Mouse (Mus musculus): Measurements from ENCODE around the gene Git2. TPM values are rescaled to one million over a fixed set of nuclear protein-coding genes. Genes with fewer than 3 reads are reported as not detected.

The Git2 gene
- total RNA-seq, 2 experiments from 2014 or later, result 42.4 to 44.8 TPM

GRCm38 (mm10) chr5:114771796-114772195 is 3.5 kb downstream of the Git2 start:
- DNase-seq, result no peak

DNA sequence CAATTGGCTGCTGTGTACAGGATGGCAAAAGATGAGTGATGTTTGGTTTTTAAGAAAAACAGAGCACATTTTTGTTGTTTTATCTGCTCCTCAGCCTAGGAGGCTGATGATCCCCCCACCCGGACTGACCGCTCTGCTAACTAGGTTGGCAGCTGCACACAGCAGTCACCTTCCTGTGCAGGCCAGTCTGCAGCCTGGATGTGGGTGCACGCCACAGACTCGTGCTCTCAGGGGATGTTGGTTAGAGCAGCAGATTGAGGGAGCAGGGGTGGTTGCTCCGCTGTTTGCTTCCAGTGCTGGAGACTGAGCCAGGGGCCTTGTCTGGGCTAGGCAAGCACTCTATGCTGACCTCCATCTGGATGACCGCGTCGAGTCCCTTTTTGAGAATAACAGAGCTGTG is 5.5 kb downstream of the Git2 start:
- DNase-seq, result no peak
- intact Hi-C loops (cut with DNase I), result loop anchor here (5.0 kb wide), 1 partner anchor 32 kb away; no protein-coding TSS in a partner anchor

More at GRCm38 (mm10) chr5:114771796-114772195, 3.5 kb downstream of the Git2 start:
- intact Hi-C loops (cut with DNase I), result loop anchor here (2.0 to 5.0 kb wide), 2 partner anchors 34 to 65 kb away; partner anchors contain the start of gene Tchp

GRCm38 (mm10) chr5:114767185-114767584 is 8.1 kb downstream of the Git2 start:
- DNase-seq, result no peak
- intact Hi-C loops (cut with DNase I), result no loop called here

GRCm38 (mm10) chr5:114766686-114767085 is 8.6 kb downstream of the Git2 start:
- intact Hi-C loops (cut with DNase I), result no loop called here
- DNase-seq, result no peak

- intact Hi-C loops (cut with DNase I), result no loop called here
- no peak for DNase-seq
These were observed 10.2 kb downstream of the Git2 start for GRCm38 (mm10) chr5:114764812-114765735.

DNA sequence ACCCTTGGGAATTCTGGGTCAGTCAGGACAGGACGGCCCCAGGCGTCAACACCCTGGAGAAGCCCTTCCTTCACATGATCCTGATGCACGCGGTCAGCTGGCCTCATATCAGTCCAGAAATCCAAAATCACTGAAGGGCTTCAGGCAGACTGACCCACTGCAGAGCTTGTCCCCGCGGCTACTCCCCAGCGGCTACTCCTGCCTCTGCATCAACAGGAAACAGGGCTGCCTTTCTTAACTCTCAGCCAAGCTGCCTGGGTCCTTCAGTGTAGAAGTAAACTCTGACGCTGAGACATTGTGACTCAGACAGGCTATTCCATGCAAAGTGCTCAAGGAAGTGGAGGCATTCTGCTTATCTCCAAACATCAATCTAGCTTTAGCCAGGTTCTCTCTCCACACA is 13.3 kb downstream of the Git2 start:
- intact Hi-C loops (cut with DNase I), result no loop called here

GRCm38 (mm10) chr5:114759536-114760090 is 15.7 kb downstream of the Git2 start:
- intact Hi-C loops (cut with DNase I), result no loop called here
- DNase-seq, result no peak

More for the DNA sequence above, 13.3 kb downstream of the Git2 start:
- DNase-seq, result peak; percentile 25 to 26

DNA sequence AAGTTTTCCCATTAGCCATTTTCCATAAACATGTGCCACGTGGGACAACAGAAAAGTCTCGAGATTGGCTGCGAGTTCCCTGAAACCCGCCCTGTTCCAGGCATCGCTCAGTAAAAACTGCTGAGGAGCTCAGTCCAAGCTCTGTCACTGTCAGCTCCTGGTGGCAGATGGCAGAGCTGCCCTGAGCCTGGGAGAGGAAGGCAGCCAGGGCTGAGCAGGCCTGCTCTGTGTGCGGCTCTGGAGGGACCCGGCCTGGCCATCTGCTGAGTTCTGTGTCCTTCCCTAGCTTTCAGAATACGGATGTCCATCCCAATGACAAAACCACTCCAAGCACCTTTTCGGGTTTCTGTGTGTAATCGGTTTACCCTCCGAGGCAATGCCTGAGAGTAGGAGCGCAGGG is 21.9 kb downstream of the Git2 start:
- DNase-seq, result no peak
- intact Hi-C loops (cut with DNase I), result no loop called here

DNA sequence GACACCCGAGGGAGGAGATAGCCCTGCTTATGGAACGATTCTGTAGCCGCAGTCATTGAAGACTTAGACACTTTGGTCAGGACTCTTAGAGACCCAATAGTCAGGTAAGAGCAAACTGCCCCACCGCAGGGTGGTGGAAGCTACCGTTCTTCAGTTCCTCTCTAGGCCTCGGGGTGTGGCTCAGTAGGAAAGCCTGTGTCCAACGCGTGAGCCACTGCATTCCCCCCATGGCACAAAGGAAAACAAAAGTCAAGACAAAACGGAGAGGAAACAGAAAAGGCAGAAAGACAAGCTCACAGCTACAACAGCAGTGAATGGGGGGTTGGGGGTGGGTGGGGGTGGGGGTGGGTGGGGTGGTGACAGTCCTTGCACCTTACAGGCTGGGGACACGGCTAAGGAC is 22.9 kb downstream of the Git2 start:
- intact Hi-C loops (cut with DNase I), result no loop called here
- DNase-seq, result no peak

DNA sequence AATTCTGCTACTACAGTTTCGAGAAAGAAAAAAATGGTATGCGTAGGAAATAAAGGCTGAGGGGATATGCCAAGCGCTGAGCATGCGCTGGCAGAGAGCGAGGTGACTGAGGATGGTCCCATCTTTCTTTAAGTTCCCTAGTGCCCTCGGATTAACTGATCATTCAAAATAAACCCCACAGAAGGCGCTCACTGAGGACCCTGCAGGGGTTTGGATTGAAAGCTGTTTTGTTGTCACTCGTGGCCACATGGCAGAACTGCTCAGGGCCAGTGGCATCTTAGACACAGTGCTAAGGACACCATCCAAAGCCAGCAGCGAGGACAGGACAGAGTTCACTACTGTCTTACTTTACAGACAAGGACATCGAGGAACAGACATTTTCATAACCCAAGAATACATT is 25.0 kb downstream of the Git2 start:
- intact Hi-C loops (cut with DNase I), result no loop called here
- no peak for DNase-seq

DNA sequence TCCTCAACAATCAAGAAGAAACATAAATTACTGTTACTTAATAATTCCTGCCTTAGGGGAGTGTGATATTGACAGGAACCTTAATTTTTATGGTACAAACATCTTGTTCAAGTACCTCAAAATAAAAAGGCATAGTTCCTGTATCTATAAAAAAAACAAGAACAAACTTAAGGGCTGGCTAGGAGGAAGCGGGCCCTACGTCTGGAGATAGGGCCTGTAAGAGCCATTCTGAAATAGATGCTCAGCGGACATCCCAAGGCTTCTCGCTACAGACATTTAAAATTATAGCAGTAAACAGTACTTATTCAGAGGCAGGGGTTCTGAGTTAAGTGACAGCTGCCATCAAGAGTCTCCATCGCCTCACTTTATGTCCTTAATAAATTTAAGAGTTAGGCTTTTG is 27.8 kb downstream of the Git2 start:
- DNase-seq, result no peak
- intact Hi-C loops (cut with DNase I), result no loop called here

- DNase-seq, result no peak
- intact Hi-C loops (cut with DNase I), result no loop called here
These were observed 28.4 kb downstream of the Git2 start for GRCm38 (mm10) chr5:114746886-114747285.

- intact Hi-C loops (cut with DNase I), result no loop called here
- peak; percentile 43 to 46 for DNase-seq
These were observed 29.7 kb downstream of the Git2 start for GRCm38 (mm10) chr5:114745581-114745980.

- intact Hi-C loops (cut with DNase I), result no loop called here
- DNase-seq, result no peak
These were observed 31.6 kb downstream of the Git2 start for GRCm38 (mm10) chr5:114743697-114744090.

DNA sequence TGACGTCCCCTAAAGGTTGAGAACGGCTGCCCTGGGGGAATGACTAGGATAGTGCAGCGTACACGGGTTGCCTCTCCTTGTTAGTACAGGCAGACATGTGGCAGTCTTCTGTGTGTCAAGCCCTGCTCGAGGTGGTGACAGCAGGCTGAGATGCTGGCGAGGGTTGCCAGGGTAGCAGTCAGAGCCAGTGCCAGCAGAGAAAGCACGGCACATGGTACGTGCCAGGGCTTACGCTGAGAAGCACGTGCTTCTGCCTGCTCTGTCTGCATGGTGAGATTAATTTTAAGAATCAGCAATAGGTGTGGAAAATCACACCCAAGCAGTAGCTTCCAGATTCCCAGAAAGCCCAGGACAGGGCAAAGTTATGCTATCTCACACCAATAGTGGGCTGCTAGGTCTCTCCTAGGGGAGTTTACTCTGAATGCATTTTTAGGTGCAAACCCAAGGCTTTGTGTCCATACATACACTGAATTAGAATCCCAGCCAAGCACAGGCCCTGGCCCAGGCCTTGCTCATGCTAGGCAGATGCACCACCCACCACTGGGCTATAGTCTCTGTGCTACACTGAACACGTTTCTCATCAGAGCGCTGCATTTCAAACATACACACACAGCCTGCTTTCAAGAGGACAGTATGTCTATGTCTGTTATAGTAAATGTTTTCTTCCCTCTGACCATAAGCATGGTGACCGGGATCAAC is 32.2 kb downstream of the Git2 start:
- DNase-seq, result peak; percentile 60 to 77
- intact Hi-C loops (cut with DNase I), result no loop called here

DNA sequence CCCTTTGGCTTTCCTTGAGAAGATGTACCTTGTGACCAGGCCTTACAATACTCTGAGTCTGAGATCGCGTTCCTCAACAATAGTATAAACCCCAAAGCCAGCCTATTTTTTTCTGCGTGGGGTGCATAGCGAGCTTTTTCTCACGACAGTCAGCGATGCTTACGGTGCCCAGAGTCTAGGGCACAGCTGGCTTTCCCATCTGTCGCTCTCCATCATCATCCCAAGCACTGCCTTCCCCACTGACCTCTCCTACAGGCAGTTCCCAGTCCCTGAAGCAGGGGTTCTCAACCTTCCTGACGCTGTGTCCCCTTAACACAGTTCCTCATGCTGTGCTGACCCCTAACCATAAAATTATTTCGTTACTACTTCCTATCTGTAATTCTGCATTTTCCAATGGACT is 32.7 kb downstream of the Git2 start:
- DNase-seq, result no peak
- intact Hi-C loops (cut with DNase I), result no loop called here

DNA sequence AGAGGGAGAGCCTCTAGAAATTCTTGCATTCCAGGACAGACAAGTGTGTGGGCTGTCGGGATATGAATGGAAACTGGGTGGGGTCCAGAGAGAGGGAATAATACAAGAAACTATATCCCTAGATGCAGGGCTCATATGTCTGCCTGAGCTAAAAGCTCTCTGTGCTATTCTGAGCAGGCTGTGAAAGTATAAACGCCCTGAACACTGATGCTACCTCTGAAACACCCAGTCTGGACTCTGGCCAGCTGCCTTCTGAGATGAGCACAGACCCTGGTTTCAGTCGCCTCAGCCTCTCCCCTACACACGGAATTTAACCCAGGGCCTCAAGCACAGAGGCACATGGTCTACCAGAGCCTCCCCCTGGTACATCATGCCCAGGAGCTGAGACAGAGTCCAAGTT is 34.7 kb downstream of the Git2 start:
- intact Hi-C loops (cut with DNase I), result no loop called here
- DNase-seq, result no peak

DNA sequence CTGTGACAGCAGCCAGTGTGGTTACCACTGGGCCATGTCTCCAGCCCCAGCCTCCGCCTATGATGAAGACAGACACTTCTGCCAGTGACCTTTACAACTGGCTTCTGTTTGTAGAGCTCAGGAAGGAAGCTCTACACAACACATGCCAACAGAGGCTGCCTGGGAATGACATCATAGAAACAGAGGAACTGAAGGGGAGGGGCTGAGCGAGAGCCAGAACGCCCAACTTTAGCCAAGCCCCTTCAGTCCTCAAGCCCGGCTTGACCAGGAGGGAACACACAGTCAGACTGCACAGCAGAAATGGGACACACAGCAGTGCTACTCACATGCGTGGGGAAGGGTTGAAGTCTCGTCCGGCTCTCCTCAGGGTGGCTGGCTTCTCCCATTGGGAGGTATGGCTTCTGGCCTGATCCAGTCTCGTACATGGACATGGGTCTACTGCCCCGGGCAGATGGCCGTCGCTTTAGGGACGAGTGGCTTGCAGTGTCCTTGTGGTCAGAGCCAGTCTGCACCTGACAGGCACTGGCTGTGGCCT is 36.5 kb downstream of the Git2 start:
- intact Hi-C loops (cut with DNase I), result loop anchor here (5.0 kb wide), 1 partner anchor 34 kb away; the partner anchor contains the start of gene Ankrd13a

DNA sequence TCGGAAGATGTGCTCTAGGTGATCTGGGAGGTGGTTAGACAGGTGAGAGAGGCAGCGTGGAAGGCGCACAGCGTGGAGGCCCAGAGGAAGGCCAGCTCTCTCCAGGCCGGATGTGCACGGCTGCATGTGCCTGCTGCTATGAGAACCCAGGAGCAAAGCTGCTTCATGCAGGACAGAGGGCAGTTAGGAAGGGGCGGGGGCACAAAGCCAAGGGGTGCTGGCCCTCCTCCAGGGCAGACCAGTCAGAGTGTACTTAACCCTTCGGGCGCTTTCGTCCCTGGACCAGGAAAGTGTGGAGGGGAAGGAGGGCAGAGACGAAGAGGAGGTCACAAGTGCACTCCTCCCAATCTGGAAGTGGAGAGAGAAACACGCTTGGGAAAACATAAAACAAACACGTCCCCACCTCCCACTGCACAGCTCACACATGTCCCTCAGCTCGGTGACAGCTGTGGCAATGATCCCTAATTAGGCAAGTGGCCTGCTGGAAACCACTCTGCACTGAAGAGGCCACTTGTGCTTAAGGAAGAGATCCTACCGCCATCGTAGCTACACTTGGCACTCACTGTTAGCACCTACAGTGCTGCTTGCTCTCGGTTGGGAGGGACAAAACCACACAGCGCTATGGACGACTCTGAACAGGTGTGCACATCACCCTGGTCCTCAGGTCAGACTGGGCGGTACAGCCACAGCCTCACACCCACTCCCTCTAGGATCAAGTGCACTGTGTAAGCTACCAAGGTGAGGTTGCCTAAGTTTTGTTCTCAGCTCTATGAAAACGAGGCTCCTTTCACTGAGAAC is 38.0 kb downstream of the Git2 start:
- intact Hi-C loops (cut with DNase I), result loop anchor here (5.0 kb wide), 1 partner anchor 35 kb away; the partner anchor contains the start of gene Ankrd13a

More for the DNA sequence above, 36.5 kb downstream of the Git2 start:
- peak; percentile 63 to 72 for DNase-seq

GRCm38 (mm10) chr5:114733606-114734005 is 41.7 kb downstream of the Git2 start:
- intact Hi-C loops (cut with DNase I), result no loop called here
- DNase-seq, result no peak

More for the DNA sequence above, 38.0 kb downstream of the Git2 start:
- DNase-seq, result peak in 1 of 2 experiments; percentile 34

Data from heart, postnatal 14 days (tissue).